ENCODE assay signal across 9 mouse cellular contexts in genomic region chr11:60416590-60416962, GRCm38 (mm10). TPM values are rescaled to one million over a fixed set of nuclear protein-coding genes. Genes with fewer than 3 reads are reported as not detected.
A peak's percentile ranks its signal among the peaks of the same experiment; 100 is the strongest.
DNase-seq lines count a peak whose midpoint lies in the region; ATAC-seq and TF ChIP-seq lines count a peak whose summit lies in the region.
"Had no signal": no experiment of that assay in that cellular context is flagged by ENCODE, and none has a peak within 500 bp of the region (broad histone marks: within the 10 kb centered on the region; RNA-seq: fewer than 3 reads in every experiment).

No protein-coding gene starts in this region.

- peak overlapping the region; percentile 88 for H3K27ac ChIP-seq in heart, adult 2 months
- no peak overlapping the region for H3K27ac ChIP-seq in CH12.LX (ENCODE audit: insufficient read depth, low read depth)
- peak overlapping the region; percentile 78 for H3K27ac ChIP-seq in forebrain, postnatal 0 days (ENCODE audit: low read depth, low read length)

- intact Hi-C loops in heart, adult 2 months (cut with DNase I), result no loop called here
- intact Hi-C loops in heart, postnatal 25 days (cut with DNase I), result no loop called here

- H3K4me3 ChIP-seq in heart, adult 2 months, result peak overlapping the region; percentile 88
- H3K4me3 ChIP-seq in CH12.LX (replicated peaks in 1 of 3; ENCODE audit: low read depth in 2 of 3, low read length in 2 of 3, poor library complexity in 1 of 3), result peak overlapping the region; percentile 83 to 97 (median 87)
- peak overlapping the region; percentile 83 for H3K4me3 ChIP-seq in forebrain, postnatal 0 days (ENCODE audit: low read depth, low read length)

- peak overlapping the region; percentile 59 for H3K9ac ChIP-seq in heart, adult 2 months (ENCODE audit: low read depth, low read length)
- peak overlapping the region; percentile 93 for H3K9ac ChIP-seq in CH12.LX (ENCODE audit: insufficient read depth, low read depth)
- peak overlapping the region; percentile 85 for H3K9ac ChIP-seq in forebrain, postnatal 0 days

- peaks cover 2% of the 10 kb centered on the region for H3K79me2 ChIP-seq in heart, adult 2 months (replicated peaks; ENCODE audit: control insufficient read depth, insufficient read depth, low read length)
- peaks cover 38% of the 10 kb centered on the region for H3K79me2 ChIP-seq in CH12.LX (replicated peaks; ENCODE audit: control insufficient read depth, extremely low read depth, insufficient read depth, poor library complexity, severe bottlenecking)

- TF ChIP-seq POLR2A in heart, adult 2 months (IDR thresholded peaks at IDR 0.05; ENCODE audit: insufficient read depth, low read depth, low read length), result no peak
- no peak for TF ChIP-seq POLR2A in CH12.LX (IDR thresholded peaks at IDR 0.05; ENCODE audit: low read depth, low read length)

- TF ChIP-seq CTCF in heart, adult 2 months (IDR thresholded peaks at IDR 0.05), result 0 out of 2 replicates have a peak, but pooled peaks have one; percentile 4
- no peak for TF ChIP-seq CTCF in CH12.LX (conservative IDR thresholded peaks at IDR 0.05 in 1 of 2, IDR thresholded peaks at IDR 0.05 in 1 of 2; ENCODE audit: low read depth in 2 of 2, low read length in 2 of 2)
- TF ChIP-seq CTCF in forebrain, postnatal 0 days (IDR thresholded peaks at IDR 0.05; ENCODE audit: low read depth), result no peak

- no peaks in the 10 kb centered on the region for H3K36me3 ChIP-seq in heart, adult 2 months (ENCODE audit: control insufficient read depth, insufficient read depth, low read length)
- H3K36me3 ChIP-seq in CH12.LX (replicated peaks in 1 of 2; ENCODE audit: control insufficient read depth in 1 of 2, insufficient read depth in 1 of 2, low read length in 1 of 2), result peaks cover 2 to 31% of the 10 kb centered on the region in 2 experiments
- H3K36me3 ChIP-seq in forebrain, postnatal 0 days (ENCODE audit: insufficient read depth), result no peaks in the 10 kb centered on the region

- H3K27me3 ChIP-seq in heart, adult 2 months (ENCODE audit: control insufficient read depth, insufficient read depth, low read length), result no peaks in the 10 kb centered on the region
- no peaks in the 10 kb centered on the region for H3K27me3 ChIP-seq in CH12.LX (replicated peaks)
- no peaks in the 10 kb centered on the region for H3K27me3 ChIP-seq in forebrain, postnatal 0 days (ENCODE audit: insufficient read depth, low read length)

- no peak for DNase-seq in heart, adult 2 months
- no peak for DNase-seq in heart, postnatal 25 days (ENCODE audit: low spot score)
- DNase-seq in CH12.LX (ENCODE audit: extremely low read depth), result no peak
- no peak for DNase-seq in forebrain, postnatal 0 days
- DNase-seq in right cerebral cortex, adult 2 months (ENCODE audit: low spot score in 2 of 2), result no peak
- no peak for DNase-seq in adrenal gland, adult 8-10 months
- DNase-seq in cerebellum, adult 11-12 months, result no peak

- no peak for TF ChIP-seq EP300 in heart, adult 2 months (IDR thresholded peaks at IDR 0.05; ENCODE audit: insufficient read depth, low read depth, low read length)
- no peak for TF ChIP-seq EP300 in CH12.LX (IDR thresholded peaks at IDR 0.05; ENCODE audit: low read length)

- ATAC-seq in forebrain, postnatal 0 days, result no peak
- ATAC-seq in megakaryocyte, adult 5-6 weeks (ENCODE audit: poor library complexity, severe bottlenecking), result peak; percentile 38

- TF ChIP-seq RAD21 in CH12.LX (IDR thresholded peaks at IDR 0.05; ENCODE audit: low read depth, low read length), result no peak

- peak overlapping the region; percentile 99 for H3K4me2 ChIP-seq in CH12.LX (ENCODE audit: insufficient read depth, low read depth, poor library complexity, severe bottlenecking)
- peak overlapping the region; percentile 83 for H3K4me2 ChIP-seq in forebrain, postnatal 0 days (ENCODE audit: low read depth)

- dilution Hi-C loops in CH12.LX (cut with MboI; ENCODE audit: extremely low pct_ligation_motif_present, extremely low pct_unique_long_range_greater_than_20kb, low sequenced_read_pairs), result no loop called here

- WGBS in heart, adult 2 months, result under 1% methylated on average over 21 of the region's 21 CpGs
- under 1% methylated on average over 21 of the region's 21 CpGs for WGBS in forebrain, postnatal 0 days

- in situ Hi-C loops in CH12.LX (cut with MboI; ENCODE audit: low pct_ligation_motif_present, low pct_unique_long_range_greater_than_20kb, low sequenced_read_pairs), result loop anchor here (5.0 to 25.0 kb wide), 3 partner anchors 162 to 329 kb away; no protein-coding TSS in a partner anchor

- no peaks in the 10 kb centered on the region for H3K9me3 ChIP-seq in CH12.LX (replicated peaks; ENCODE audit: low read length)
- no peaks in the 10 kb centered on the region for H3K9me3 ChIP-seq in forebrain, postnatal 0 days (ENCODE audit: low read length)

- peaks cover 7% of the 10 kb centered on the region for H3K4me1 ChIP-seq in heart, adult 2 months (ENCODE audit: control insufficient read depth, insufficient read depth, low read length)
- peaks cover 6 to 46% of the 10 kb centered on the region in 2 experiments for H3K4me1 ChIP-seq in CH12.LX (ENCODE audit: control insufficient read depth in 1 of 2, insufficient read depth in 2 of 2)
- H3K4me1 ChIP-seq in forebrain, postnatal 0 days (ENCODE audit: insufficient read depth), result peaks cover 16% of the 10 kb centered on the region

TF ChIP-seq in CH12.LX, 34 proteins besides CTCF, POLR2A, EP300 and RAD21:
- TF ChIP-seq UBTF (IDR thresholded peaks at IDR 0.05; ENCODE audit: low read depth, low read length), result peak; percentile 71; the same call in 1 of the 2 replicates
- TF ChIP-seq SMC3 (IDR thresholded peaks at IDR 0.05; ENCODE audit: low read depth, low read length), result no peak

RNA-seq across cellular contexts. Expression of gene Gid4, which starts 0.4 kb away (rescaled TPM):
- 10 to 100 TPM; 47.8 to 49.5 TPM for total RNA-seq in heart, adult 2 months (2021)
- polyA plus RNA-seq in heart, adult 2 months (2012; rRNA removed), result 30.5 and 53.8 TPM in 2 replicates
- 10 to 100 TPM; 44.3 to 47.6 TPM for total RNA-seq in heart, postnatal 25 days (2021)
- total RNA-seq in CH12.LX (2012; rRNA removed), result 18.9 and 23.4 TPM in 2 replicates
- total RNA-seq in CH12.LX (2014; rRNA removed), result 17.0 and 17.3 TPM in 2 replicates
- 14.9 and 17.0 TPM in 2 replicates for polyA plus RNA-seq in CH12.LX (2012; ENCODE audit: insufficient read length, low read depth)
- total RNA-seq in forebrain, postnatal 0 days (2014; rRNA removed), result 30.8 and 35.7 TPM in 2 replicates
- 14.8 and 22.6 TPM in 2 replicates for polyA plus RNA-seq in forebrain, postnatal 0 days (2015; fragmentation: Nextera tagmentation; extraction: Ambion mirVana)
- 9.0 and 11.7 TPM in 2 replicates for total RNA-seq in megakaryocyte, adult 5-6 weeks (2015)
- total RNA-seq in megakaryocyte, adult 5-6 weeks (2017), result 9.9 and 12.3 TPM in 2 replicates
- total RNA-seq in adrenal gland, adult 8-10 months (2022), result 10 to 100 TPM; 40.3 to 53.1 (median 48.5) TPM

RNA-seq across cellular contexts. Expression of gene Atpaf2, which starts 1.7 kb away (rescaled TPM):
- total RNA-seq in heart, adult 2 months (2021), result 10 to 100 TPM; 39.8 to 45.3 TPM
- polyA plus RNA-seq in heart, adult 2 months (2012; rRNA removed), result 37.7 and 46.7 TPM in 2 replicates
- total RNA-seq in heart, postnatal 25 days (2021), result 10 to 100 TPM; 44.5 to 49.9 TPM
- 47.8 and 62.4 TPM in 2 replicates for total RNA-seq in CH12.LX (2012; rRNA removed)
- total RNA-seq in CH12.LX (2014; rRNA removed), result 72.6 and 79.2 TPM in 2 replicates
- 56.9 and 78.6 TPM in 2 replicates for polyA plus RNA-seq in CH12.LX (2012; ENCODE audit: insufficient read length, low read depth)
- 32.5 and 34.5 TPM in 2 replicates for total RNA-seq in forebrain, postnatal 0 days (2014; rRNA removed)
- 38.2 and 50.8 TPM in 2 replicates for polyA plus RNA-seq in forebrain, postnatal 0 days (2015; fragmentation: Nextera tagmentation; extraction: Ambion mirVana)
- total RNA-seq in megakaryocyte, adult 5-6 weeks (2015), result 10.1 and 15.6 TPM in 2 replicates
- total RNA-seq in megakaryocyte, adult 5-6 weeks (2017), result 38.2 and 43.3 TPM in 2 replicates
- 10 to 100 TPM; 53.4 to 66.5 (median 61.3) TPM for total RNA-seq in adrenal gland, adult 8-10 months (2022)

RNA-seq across cellular contexts. Expression of gene Drg2, which starts 37.8 kb away (rescaled TPM):
- 10 to 100 TPM; 28.1 to 28.8 TPM for total RNA-seq in heart, adult 2 months (2021)
- polyA plus RNA-seq in heart, adult 2 months (2012; rRNA removed), result 34.4 and 40.4 TPM in 2 replicates
- total RNA-seq in heart, postnatal 25 days (2021), result 10 to 100 TPM; 29.3 to 30.9 TPM
- 135 and 152 TPM in 2 replicates for total RNA-seq in CH12.LX (2012; rRNA removed)
- 105 and 115 TPM in 2 replicates for total RNA-seq in CH12.LX (2014; rRNA removed)
- polyA plus RNA-seq in CH12.LX (2012; ENCODE audit: insufficient read length, low read depth), result 151 and 155 TPM in 2 replicates
- 78.1 and 82.6 TPM in 2 replicates for total RNA-seq in forebrain, postnatal 0 days (2014; rRNA removed)
- 79.3 and 83.8 TPM in 2 replicates for polyA plus RNA-seq in forebrain, postnatal 0 days (2015; fragmentation: Nextera tagmentation; extraction: Ambion mirVana)
- 19.5 and 21.5 TPM in 2 replicates for total RNA-seq in megakaryocyte, adult 5-6 weeks (2015)
- total RNA-seq in megakaryocyte, adult 5-6 weeks (2017), result 35.4 and 47.0 TPM in 2 replicates
- 10 to 100 TPM; 59.8 to 68.9 (median 63.5) TPM for total RNA-seq in adrenal gland, adult 8-10 months (2022)

RNA-seq across cellular contexts. Expression of gene Myo15, which starts 52.6 kb away (rescaled TPM):
- total RNA-seq in heart, adult 2 months (2021), result under 1 TPM; 0.03 to 0.05 TPM
- 0.03 and 0.06 TPM in 2 replicates for polyA plus RNA-seq in heart, adult 2 months (2012; rRNA removed)
- total RNA-seq in heart, postnatal 25 days (2021), result under 1 TPM in 1 of 2 experiments, not detected in 1; 0.06 TPM
- 0.04 and 0.08 TPM in 2 replicates for total RNA-seq in CH12.LX (2012; rRNA removed)
- total RNA-seq in CH12.LX (2014; rRNA removed), result 0.01 TPM in 1 of 2 replicates, not detected in the other
- 0.10 and 0.13 TPM in 2 replicates for polyA plus RNA-seq in CH12.LX (2012; ENCODE audit: insufficient read length, low read depth)
- total RNA-seq in forebrain, postnatal 0 days (2014; rRNA removed), result 0.24 and 0.54 TPM in 2 replicates
- 0.10 and 0.13 TPM in 2 replicates for polyA plus RNA-seq in forebrain, postnatal 0 days (2015; fragmentation: Nextera tagmentation; extraction: Ambion mirVana)
- 0.07 TPM in 1 of 2 replicates, not detected in the other for total RNA-seq in megakaryocyte, adult 5-6 weeks (2015)
- 0.07 and 0.69 TPM in 2 replicates for total RNA-seq in megakaryocyte, adult 5-6 weeks (2017)
- under 1 TPM; 0.09 to 0.74 (median 0.39) TPM for total RNA-seq in adrenal gland, adult 8-10 months (2022)
- total RNA-seq: gastrocnemius, postnatal 36 days had no signal
